Mouse (Mus musculus) liver, adult 2 months (tissue): ENCODE measurements around the gene Zbtb24.

Experiments
- CTCF ChIP-seq: fragments of 200-500 bp; IDR thresholded peaks from 2 replicates; pipeline ENCODE4 v1.5.1; 2011; ENCODE audit warnings: low read depth, low read length, control low read depth
- POLR2A ChIP-seq: fragments of 200-500 bp; IDR thresholded peaks from 2 replicates; pipeline ENCODE4 v1.6.1; 2011; ENCODE audit warnings: low read length, control low read depth; ENCODE audit not compliant: insufficient read depth; ENCODE audit errors: extremely low read depth

- TF ChIP-seq CTCF (no peak), POLR2A (no peak)
Measured at GRCm38 (mm10) chr10:41472534-41472933, 22.4 kb downstream of the Zbtb24 start.
